Mouse (Mus musculus): ENCODE data around the gene Syne2.
A peak's percentile ranks its signal among the peaks of the same experiment; 100 is the strongest.

Syne2 gene

GRCm38 (mm10) chr12:75866419-75867373 lies 48.8 kb downstream of the Syne2 start:
- DNase-seq (ENCODE audit: low spot score in 2 of 2): no peak

GRCm38 (mm10) chr12:75873546-75874235 lies 55.8 kb downstream of the Syne2 start:
- DNase-seq (ENCODE audit: low spot score in 2 of 2): no peak

GRCm38 (mm10) chr12:75874287-75874994 lies 56.5 kb downstream of the Syne2 start:
- no peak for DNase-seq (ENCODE audit: low spot score in 2 of 2)

- DNase-seq (ENCODE audit: low spot score in 2 of 2): no peak
Observed at GRCm38 (mm10) chr12:75879636-75880317, 61.8 kb downstream of the Syne2 start.

- no peak for DNase-seq (ENCODE audit: low spot score in 2 of 2)
Observed at GRCm38 (mm10) chr12:75881554-75881953, 63.6 kb downstream of the Syne2 start.

GRCm38 (mm10) chr12:75886161-75886560 lies 68.2 kb downstream of the Syne2 start:
- DNase-seq (ENCODE audit: low spot score in 2 of 2): no peak

- DNase-seq (ENCODE audit: low spot score in 2 of 2): no peak
Observed at GRCm38 (mm10) chr12:75886946-75887345, 69.0 kb downstream of the Syne2 start.

GRCm38 (mm10) chr12:75888721-75889120 lies 70.8 kb downstream of the Syne2 start:
- DNase-seq (ENCODE audit: low spot score in 2 of 2): no peak

- no peak for DNase-seq (ENCODE audit: low spot score in 2 of 2)
Observed at GRCm38 (mm10) chr12:75891206-75891605, 73.3 kb downstream of the Syne2 start.

GRCm38 (mm10) chr12:75893392-75893791 lies 75.5 kb downstream of the Syne2 start:
- no peak for DNase-seq (ENCODE audit: low spot score in 2 of 2)

- no peak for DNase-seq (ENCODE audit: low spot score in 2 of 2)
Observed at GRCm38 (mm10) chr12:75894316-75894997, 76.5 kb downstream of the Syne2 start.

GRCm38 (mm10) chr12:75894998-75895331 lies 77.0 kb downstream of the Syne2 start:
- no peak for DNase-seq (ENCODE audit: low spot score in 2 of 2)

GRCm38 (mm10) chr12:75897793-75898192 lies 79.9 kb downstream of the Syne2 start:
- no peak for DNase-seq (ENCODE audit: low spot score in 2 of 2)

- no peak for DNase-seq (ENCODE audit: low spot score in 2 of 2)
Observed at GRCm38 (mm10) chr12:75901721-75902120, 83.8 kb downstream of the Syne2 start.

- DNase-seq (ENCODE audit: low spot score in 2 of 2): no peak
Observed at GRCm38 (mm10) chr12:75904068-75904467, 86.1 kb downstream of the Syne2 start.

- no peak for DNase-seq (ENCODE audit: low spot score in 2 of 2)
Observed at GRCm38 (mm10) chr12:75905304-75905703, 87.4 kb downstream of the Syne2 start.

GRCm38 (mm10) chr12:75908466-75908865 lies 90.5 kb downstream of the Syne2 start:
- DNase-seq (ENCODE audit: low spot score in 2 of 2): no peak

- peak in 1 of 2 experiments; percentile 20 for DNase-seq (ENCODE audit: low spot score in 2 of 2)
Observed at GRCm38 (mm10) chr12:75915694-75916093, 97.8 kb downstream of the Syne2 start.

- no peak for DNase-seq (ENCODE audit: low spot score in 2 of 2)
Observed at GRCm38 (mm10) chr12:75918415-75918814, 100.5 kb downstream of the Syne2 start.

GRCm38 (mm10) chr12:75918914-75919313 lies 101.0 kb downstream of the Syne2 start:
- DNase-seq (ENCODE audit: low spot score in 2 of 2): no peak

- DNase-seq (ENCODE audit: low spot score in 2 of 2): no peak
Observed at GRCm38 (mm10) chr12:75922900-75923299, 105.0 kb downstream of the Syne2 start.
